ENCODE assay signal across 22 mouse cellular contexts in genomic region chr11:114023965-114024364, GRCm38 (mm10). TPM values are rescaled to one million over a fixed set of nuclear protein-coding genes. Genes with fewer than 3 reads are reported as not detected.
DNase-seq lines count a peak whose midpoint lies in the region; ATAC-seq and TF ChIP-seq lines count a peak whose summit lies in the region.
"Had no signal": no experiment of that assay in that cellular context is flagged by ENCODE, and none has a peak within 500 bp of the region (broad histone marks: within the 10 kb centered on the region; RNA-seq: fewer than 3 reads in every experiment).

No protein-coding gene starts in this region.

- no peaks in the 10 kb centered on the region for H3K79me2 ChIP-seq in heart, adult 2 months (replicated peaks; ENCODE audit: control insufficient read depth, insufficient read depth, low read length)

- peaks cover 2% of the 10 kb centered on the region; the same call in 1 of the 2 replicates for H3K4me1 ChIP-seq in heart, adult 2 months (ENCODE audit: control insufficient read depth, insufficient read depth, low read length)
- H3K4me1 ChIP-seq in heart, embryonic 11.5 days (ENCODE audit: control insufficient read depth, insufficient read depth, low read length), result peaks cover 24% of the 10 kb centered on the region
- H3K4me1 ChIP-seq in lung, postnatal 0 days (ENCODE audit: insufficient read depth, low read depth, low read length), result no peaks in the 10 kb centered on the region

- H3K9me3 ChIP-seq in heart, embryonic 11.5 days (replicated peaks; ENCODE audit: control insufficient read depth, low read length), result no peaks in the 10 kb centered on the region
- H3K9me3 ChIP-seq in lung, postnatal 0 days (ENCODE audit: low read length), result no peaks in the 10 kb centered on the region
- H3K9me3 ChIP-seq: embryonic facial prominence, embryonic 10.5 days; limb, embryonic 10.5 days; liver, embryonic 13.5 days; midbrain, embryonic 12.5 days; stomach, embryonic 15.5 days had no signal

- no peak for ATAC-seq in heart, embryonic 11.5 days (replicated peaks; ENCODE audit: insufficient number of reproducible peaks, low FRiP score, low TSS enrichment)
- ATAC-seq in lung, postnatal 0 days, result no peak
- ATAC-seq: activated CD4-positive, CD25-positive, alpha-beta regulatory T cell, adult 4 months; forebrain, embryonic 16.5 days; inflammation-experienced regulatory T-cells, adult 6 months; Patski had no signal

- 0% methylated on average over 1 of the region's 1 CpGs for WGBS in heart, adult 2 months
- 7% methylated on average over 1 of the region's 1 CpGs for WGBS in heart, embryonic 11.5 days (ENCODE audit: insufficient replicate concordance)
- 13% methylated on average over 1 of the region's 1 CpGs for WGBS in lung, postnatal 0 days

- TF ChIP-seq EP300 in heart, adult 2 months (IDR thresholded peaks at IDR 0.05; ENCODE audit: insufficient read depth, low read depth, low read length), result no peak
- no peak for TF ChIP-seq EP300 in lung, postnatal 0 days (IDR thresholded peaks at IDR 0.05)

- H3K27me3 ChIP-seq in heart, adult 2 months (ENCODE audit: control insufficient read depth, insufficient read depth, low read length), result no peaks in the 10 kb centered on the region
- no peaks in the 10 kb centered on the region for H3K27me3 ChIP-seq in heart, embryonic 11.5 days (ENCODE audit: control insufficient read depth, insufficient read depth, low read length)
- no peaks in the 10 kb centered on the region for H3K27me3 ChIP-seq in lung, postnatal 0 days (replicated peaks; ENCODE audit: insufficient read depth, low read length)
- H3K27me3 ChIP-seq: liver, embryonic 13.5 days had no signal

- H3K4me2 ChIP-seq in heart, embryonic 11.5 days, result no peak overlapping the region
- H3K4me2 ChIP-seq in lung, postnatal 0 days (replicated peaks; ENCODE audit: low read depth, low read length), result no peak overlapping the region
- H3K4me2 ChIP-seq: liver, embryonic 13.5 days; midbrain, embryonic 12.5 days; stomach, embryonic 15.5 days had no signal

- no peak overlapping the region for H3K27ac ChIP-seq in heart, adult 2 months
- H3K27ac ChIP-seq in heart, embryonic 11.5 days (ENCODE audit: low read depth, low read length), result no peak overlapping the region
- H3K27ac ChIP-seq in lung, postnatal 0 days (ENCODE audit: low read length), result no peak overlapping the region
- H3K27ac ChIP-seq: embryonic facial prominence, embryonic 10.5 days; layer of hippocampus, adult 2 months; limb, embryonic 10.5 days; liver, embryonic 13.5 days; macrophage; midbrain, embryonic 12.5 days; stomach, embryonic 15.5 days had no signal

- DNase-seq in heart, adult 2 months, result peak; percentile 26 to 49
- DNase-seq in lung, postnatal 10 days, result peak; percentile 34
- no peak for DNase-seq in lung, postnatal 0 days (ENCODE audit: low spot score)
- DNase-seq in gastrocnemius, postnatal 25 days, result peak; percentile 27
- peak; percentile 13 for DNase-seq in heart, postnatal 25 days (ENCODE audit: low spot score)
- no peak for DNase-seq in adipocyte (ENCODE audit: low spot score)
- DNase-seq: cerebellum, adult 11-12 months; liver, embryonic 13.5 days; right cerebral cortex, postnatal 14 days had no signal

- no peak overlapping the region for H3K9ac ChIP-seq in heart, adult 2 months (ENCODE audit: low read depth, low read length)
- H3K9ac ChIP-seq in heart, embryonic 11.5 days (ENCODE audit: low read depth, low read length), result no peak overlapping the region
- no peak overlapping the region for H3K9ac ChIP-seq in lung, postnatal 0 days (replicated peaks; ENCODE audit: low read depth)
- H3K9ac ChIP-seq: liver, embryonic 13.5 days; midbrain, embryonic 12.5 days; stomach, embryonic 15.5 days had no signal

- no peak for TF ChIP-seq POLR2A in heart, adult 2 months (IDR thresholded peaks at IDR 0.05; ENCODE audit: insufficient read depth, low read depth, low read length)

- intact Hi-C loops in heart, adult 2 months (cut with DNase I), result no loop called here
- intact Hi-C loops in heart, postnatal 25 days (cut with DNase I), result no loop called here

- no peaks in the 10 kb centered on the region for H3K36me3 ChIP-seq in heart, adult 2 months (ENCODE audit: control insufficient read depth, insufficient read depth, low read length)
- H3K36me3 ChIP-seq in heart, embryonic 11.5 days (ENCODE audit: control insufficient read depth, insufficient read depth, low read length), result no peaks in the 10 kb centered on the region
- H3K36me3 ChIP-seq in lung, postnatal 0 days (ENCODE audit: insufficient read depth, low read length), result no peaks in the 10 kb centered on the region
- H3K36me3 ChIP-seq: embryonic facial prominence, embryonic 10.5 days; limb, embryonic 10.5 days; liver, embryonic 13.5 days; midbrain, embryonic 12.5 days; stomach, embryonic 15.5 days had no signal

- H3K4me3 ChIP-seq in heart, adult 2 months, result no peak overlapping the region
- no peak overlapping the region for H3K4me3 ChIP-seq in heart, embryonic 11.5 days (ENCODE audit: low read depth, low read length)
- H3K4me3 ChIP-seq in lung, postnatal 0 days (ENCODE audit: low read depth, low read length), result no peak overlapping the region
- H3K4me3 ChIP-seq: embryonic facial prominence, embryonic 10.5 days; erythroblast, embryonic 14.5 days; layer of hippocampus, adult 2 months; limb, embryonic 10.5 days; liver, embryonic 13.5 days; midbrain, embryonic 12.5 days; stomach, embryonic 15.5 days had no signal

- no peak for TF ChIP-seq CTCF in heart, adult 2 months (IDR thresholded peaks at IDR 0.05)
- TF ChIP-seq CTCF in lung, postnatal 0 days (IDR thresholded peaks at IDR 0.05), result no peak

RNA-seq across cellular contexts. Expression of gene Sdk2, which starts 42.9 kb away (rescaled TPM):
- 1 to 10 TPM; 1.5 to 1.9 TPM for total RNA-seq in heart, adult 2 months (2021)
- polyA plus RNA-seq in heart, adult 2 months (2012; rRNA removed), result 0.41 and 0.49 TPM in 2 replicates
- polyA plus RNA-seq in heart, embryonic 11.5 days (2014; fragmentation: Nextera tagmentation; extraction: Ambion mirVana), result 1.8 and 1.9 TPM in 2 replicates
- polyA plus RNA-seq in lung, postnatal 0 days (2015; fragmentation: Nextera tagmentation; extraction: Ambion mirVana), result 0.66 and 0.93 TPM in 2 replicates
- 1 to 10 TPM in 1 of 2 experiments, under 1 TPM in 1; 0.75 to 1.4 TPM for total RNA-seq in gastrocnemius, postnatal 25 days (2021)
- total RNA-seq in heart, postnatal 25 days (2021), result 1 to 10 TPM; 1.2 to 2.0 TPM
- total RNA-seq: hematopoietic stem cell, adult 5-6 weeks had no signal
- polyA plus RNA-seq: activated CD4-positive, CD25-positive, alpha-beta regulatory T cell, adult 4 months; Patski had no signal

Comparison
In these comparisons a context has a peak if more than half of its experiments do, and no peak if none do; other contexts are left out.
1. DNase-seq: peak in heart, adult 2 months (2 of 2), lung, postnatal 10 days (single experiment), gastrocnemius, postnatal 25 days (single experiment) and heart, postnatal 25 days (single experiment); none in lung, postnatal 0 days (single experiment) and adipocyte (single experiment).